Mouse (Mus musculus) intestine, embryonic 16.5 days (tissue): ENCODE measurements around the gene Socs5. TPM values are rescaled to one million over a fixed set of nuclear protein-coding genes. Genes with fewer than 3 reads are reported as not detected.
A peak's percentile ranks its signal among the peaks of the same experiment; 100 is the strongest.

Experiments used
- ATAC-seq: fragments of 200-750 bp; cut with Nextera tagmentation; 2 replicates; pipeline ENCODE4 v1.8.0; 2017; ENCODE audit warnings: moderate TSS enrichment, moderate library complexity
- H3K27ac ChIP-seq: fragments of 300-500 bp; sonication (generic); 2 replicates; pipeline ENCODE4 v1.5.1; 2014; ENCODE audit warnings: mild to moderate bottlenecking, low read length
- H3K27me3 ChIP-seq: fragments of 300-500 bp; sonication (generic); replicated peaks from 2 replicates; pipeline ENCODE4 v1.6.1; 2014; ENCODE audit warnings: low read length, control low read depth, mixed read lengths; ENCODE audit not compliant: control insufficient read depth, insufficient read depth
- H3K36me3 ChIP-seq: fragments of 300-500 bp; sonication (generic); 2 replicates; pipeline ENCODE4 v1.6.1; 2014; ENCODE audit warnings: low read length, control low read depth; ENCODE audit not compliant: control insufficient read depth, insufficient read depth
- H3K4me1 ChIP-seq: fragments of 300-500 bp; sonication (generic); 2 replicates; pipeline ENCODE4 v1.6.1; 2014; ENCODE audit warnings: low read length, control low read depth, mixed read lengths; ENCODE audit not compliant: control insufficient read depth, insufficient read depth
- H3K4me2 ChIP-seq: fragments of 300-500 bp; sonication (generic); 2 replicates; pipeline ENCODE4 v1.6.1; 2014; ENCODE audit warnings: low read depth, low read length, control low read depth
- H3K4me3 ChIP-seq: fragments of 300-500 bp; sonication (generic); 2 replicates; pipeline ENCODE4 v1.5.1; 2014; ENCODE audit warnings: mild to moderate bottlenecking, low read length
- H3K9ac ChIP-seq: fragments of 300-500 bp; sonication (generic); 2 replicates; pipeline ENCODE4 v1.6.1; 2014; ENCODE audit warnings: low read depth, low read length
- H3K9me3 ChIP-seq: fragments of 300-500 bp; sonication (generic); 2 replicates; pipeline ENCODE4 v1.6.1; 2016; ENCODE audit warnings: low read length, control low read depth; ENCODE audit not compliant: control insufficient read depth
- WGBS: fragments of 180-500 bp; shearing (Covaris S2); extraction: QIAGEN DNeasy Blood & Tissue Kit; methylation state at CpG from one replicate; pipeline ENCODE4 v1.1.7; 2014; 5-methylcytosine and 5-hydroxymethylcytosine counted together
- polyA plus RNA-seq: library from polyadenylated mRNA; unstranded; fragments of >200 nt; fragmentation: Nextera tagmentation; extraction: Ambion mirVana; gene quantifications from 2 replicates; pipeline ENCODE4 v1.2.1, GENCODE M21; 2015

Gene Socs5
- polyA plus RNA-seq, 1 experiment from 2014 or later, result 5.3 TPM

DNA sequence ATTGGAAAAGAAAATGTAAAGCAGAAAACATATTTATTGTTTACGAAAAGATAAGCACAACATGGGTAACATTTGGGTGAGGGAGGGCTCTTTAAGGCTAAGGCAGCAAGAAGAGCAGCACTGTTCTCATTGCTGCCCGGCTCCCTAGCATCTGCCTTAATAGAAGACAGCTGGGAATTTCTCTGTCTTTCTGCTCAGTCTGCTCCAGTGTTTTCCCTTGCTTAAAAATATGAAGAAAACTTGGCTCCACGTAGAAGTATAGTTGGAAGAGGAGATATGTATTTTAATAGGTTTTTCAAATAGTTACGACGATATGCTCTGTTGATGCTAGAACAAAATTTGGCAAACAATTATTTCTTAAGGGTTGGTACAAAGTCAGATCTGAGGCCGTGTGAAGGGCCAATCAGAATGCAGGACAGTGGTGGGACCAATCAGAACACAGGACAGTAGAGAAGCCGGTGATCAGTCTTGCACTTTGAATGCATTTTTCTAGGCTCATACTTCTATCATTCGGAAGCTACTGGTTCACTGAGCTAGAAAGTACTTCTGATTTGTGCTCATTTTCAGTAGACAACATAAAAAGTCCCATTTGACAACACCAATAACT, 39.0 kb downstream of the Socs5 start:
- no peaks in the 10 kb centered on the region for H3K4me1 ChIP-seq
- no peak overlapping the region for H3K4me3 ChIP-seq
- ATAC-seq, result no peak
- no peak overlapping the region for H3K9ac ChIP-seq
- WGBS, result 76% methylated on average over 8 of the region's 8 CpGs
- H3K27me3 ChIP-seq, result no peaks in the 10 kb centered on the region
- no peak overlapping the region for H3K4me2 ChIP-seq
- no peak overlapping the region for H3K27ac ChIP-seq
- no peaks in the 10 kb centered on the region for H3K36me3 ChIP-seq
- no peaks in the 10 kb centered on the region for H3K9me3 ChIP-seq

DNA sequence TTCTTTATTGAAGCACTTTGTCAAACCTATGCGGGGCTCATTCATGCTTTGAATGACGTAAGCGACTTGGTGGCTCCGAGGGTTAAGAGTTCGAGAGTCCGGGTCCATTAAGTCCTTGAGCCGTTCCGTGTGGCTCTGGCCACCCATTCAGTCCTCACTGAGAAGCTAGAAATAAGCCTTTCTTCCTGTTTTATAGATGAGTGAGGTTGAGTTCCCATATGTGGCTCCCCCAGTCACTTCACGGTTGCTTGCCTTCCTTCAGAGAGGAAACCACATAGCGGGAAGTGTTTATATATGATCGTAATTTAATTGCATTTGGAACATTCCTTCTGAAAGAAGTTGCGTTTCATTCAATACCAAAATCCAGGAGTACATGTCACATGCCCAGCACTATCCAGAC, 42.3 kb downstream of the Socs5 start:
- 80% methylated on average over 12 of the region's 12 CpGs for WGBS

GRCm38 (mm10) chr17:87152984-87153383, 45.5 kb downstream of the Socs5 start:
- no peak for ATAC-seq
- Histone ChIP-seq H3K4me1 (peaks cover 8% of the 10 kb centered on the region; the same call in 1 of the 2 replicates), H3K27ac (no peak overlapping the region), H3K4me2 (no peak overlapping the region), H3K9me3 (no peaks in the 10 kb centered on the region), H3K27me3 (no peaks in the 10 kb centered on the region), H3K4me3 (no peak overlapping the region), H3K36me3 (no peaks in the 10 kb centered on the region), H3K9ac (no peak overlapping the region)
- WGBS, result 38% methylated on average over 5 of the region's 5 CpGs

More for the DNA sequence above, 42.3 kb downstream of the Socs5 start:
- Histone ChIP-seq H3K27ac (no peak overlapping the region), H3K4me3 (no peak overlapping the region), H3K4me2 (no peak overlapping the region), H3K27me3 (no peaks in the 10 kb centered on the region), H3K9me3 (no peaks in the 10 kb centered on the region), H3K4me1 (no peaks in the 10 kb centered on the region), H3K36me3 (no peaks in the 10 kb centered on the region), H3K9ac (no peak overlapping the region)
- no peak for ATAC-seq

DNA sequence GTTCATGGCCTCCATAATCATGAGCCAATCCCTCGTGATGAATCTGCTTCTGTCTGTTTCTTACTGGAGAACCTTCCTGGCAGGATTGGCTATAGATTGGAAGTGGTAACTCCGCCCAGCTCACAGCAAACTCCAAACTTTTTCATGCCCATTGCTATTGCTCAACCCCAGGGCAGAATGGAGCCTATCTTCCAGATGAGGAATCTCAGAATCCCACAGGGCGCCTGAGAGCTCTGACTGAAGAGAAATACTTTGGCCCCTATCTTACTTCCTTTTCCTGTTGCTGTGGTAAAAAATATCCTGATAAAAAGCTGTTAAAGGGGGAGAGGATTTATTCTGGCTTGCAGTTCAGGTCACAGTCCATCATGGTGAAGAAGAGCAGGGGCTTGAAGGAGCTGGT, 48.2 kb downstream of the Socs5 start:
- Histone ChIP-seq H3K27me3 (no peaks in the 10 kb centered on the region), H3K9ac (no peak overlapping the region), H3K4me2 (no peak overlapping the region), H3K4me3 (no peak overlapping the region), H3K36me3 (no peaks in the 10 kb centered on the region), H3K9me3 (no peaks in the 10 kb centered on the region), H3K4me1 (peaks cover 8% of the 10 kb centered on the region; the same call in 1 of the 2 replicates), H3K27ac (no peak overlapping the region)
- 73% methylated on average over 3 of the region's 3 CpGs for WGBS
- ATAC-seq, result no peak

GRCm38 (mm10) chr17:87157739-87158138, 50.3 kb downstream of the Socs5 start:
- H3K9me3 ChIP-seq, result no peaks in the 10 kb centered on the region
- no peaks in the 10 kb centered on the region for H3K27me3 ChIP-seq
- no peak overlapping the region; the same call in 1 of the 2 replicates for H3K27ac ChIP-seq
- ATAC-seq, result peak; percentile 93
- peaks cover 8% of the 10 kb centered on the region; the same call in 1 of the 2 replicates for H3K4me1 ChIP-seq
- H3K36me3 ChIP-seq, result no peaks in the 10 kb centered on the region
- 60% methylated on average over 13 of the region's 13 CpGs for WGBS
- H3K4me2 ChIP-seq, result peak overlapping the region; percentile 32; the same call in 1 of the 2 replicates
- H3K4me3 ChIP-seq, result 0 out of 2 replicates have a peak overlapping the region, but pooled peaks have one; percentile 23
- no peak overlapping the region for H3K9ac ChIP-seq

GRCm38 (mm10) chr17:87158597-87158996, 51.1 kb downstream of the Socs5 start:
- Histone ChIP-seq H3K9ac (no peak overlapping the region), H3K36me3 (no peaks in the 10 kb centered on the region), H3K27ac (no peak overlapping the region), H3K9me3 (no peaks in the 10 kb centered on the region), H3K4me3 (no peak overlapping the region), H3K4me2 (no peak overlapping the region), H3K4me1 (peaks cover 8% of the 10 kb centered on the region; the same call in 1 of the 2 replicates), H3K27me3 (no peaks in the 10 kb centered on the region)
- ATAC-seq, result no peak
- WGBS, result 79% methylated on average over 14 of the region's 14 CpGs

DNA sequence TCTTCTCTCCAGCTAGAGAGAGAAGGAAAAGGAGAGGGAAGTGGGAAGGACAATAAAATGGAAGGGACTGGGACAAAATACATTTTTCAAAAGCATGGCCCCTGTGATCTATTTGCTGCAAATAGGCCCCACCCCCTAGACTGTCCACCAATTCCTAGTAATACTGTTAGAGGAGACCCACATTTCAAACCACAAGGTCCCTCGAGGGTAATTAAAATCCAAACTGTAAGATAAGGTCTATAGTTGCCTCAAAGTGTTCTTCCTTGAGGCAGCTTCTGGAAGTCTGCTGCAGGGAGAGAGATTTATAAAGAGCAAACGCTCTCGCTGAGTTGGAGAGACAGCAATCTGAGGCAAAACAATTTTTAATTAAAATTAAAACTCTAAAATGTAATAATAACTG, 52.8 kb downstream of the Socs5 start:
- H3K4me3 ChIP-seq, result no peak overlapping the region
- H3K9me3 ChIP-seq, result no peaks in the 10 kb centered on the region
- 83% methylated on average over 3 of the region's 3 CpGs for WGBS
- no peaks in the 10 kb centered on the region for H3K36me3 ChIP-seq
- peaks cover 8% of the 10 kb centered on the region; the same call in 1 of the 2 replicates for H3K4me1 ChIP-seq
- no peak overlapping the region for H3K4me2 ChIP-seq
- no peak overlapping the region for H3K9ac ChIP-seq
- H3K27ac ChIP-seq, result no peak overlapping the region
- H3K27me3 ChIP-seq, result no peaks in the 10 kb centered on the region
- ATAC-seq, result no peak

GRCm38 (mm10) chr17:87164312-87164922, 56.9 kb downstream of the Socs5 start:
- Histone ChIP-seq H3K4me1 (no peaks in the 10 kb centered on the region), H3K4me2 (no peak overlapping the region), H3K27ac (no peak overlapping the region), H3K4me3 (no peak overlapping the region), H3K27me3 (no peaks in the 10 kb centered on the region), H3K9ac (no peak overlapping the region), H3K9me3 (no peaks in the 10 kb centered on the region), H3K36me3 (no peaks in the 10 kb centered on the region)
- 68% methylated on average over 7 of the region's 7 CpGs for WGBS
- ATAC-seq, result no peak

DNA sequence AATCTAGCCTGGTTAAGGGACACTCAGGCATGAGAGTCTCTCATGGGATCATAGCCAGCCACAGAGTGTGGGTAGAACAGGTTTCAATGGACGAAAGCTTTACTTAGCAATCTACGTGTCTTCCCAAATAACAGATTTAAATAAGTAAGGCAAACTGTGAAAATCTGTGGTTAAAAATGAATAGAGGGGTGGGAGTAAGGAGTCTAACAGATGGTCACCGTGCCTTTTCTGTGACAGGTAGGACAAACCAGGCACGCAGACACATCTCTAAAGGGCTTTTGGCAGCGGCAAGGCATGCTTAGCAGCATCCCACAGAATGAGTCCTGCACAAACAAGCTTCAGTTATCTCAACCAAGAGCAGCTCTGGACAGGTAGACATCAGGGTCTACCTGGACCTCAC, 59.9 kb downstream of the Socs5 start:
- ATAC-seq, result no peak
- Histone ChIP-seq H3K36me3 (no peaks in the 10 kb centered on the region), H3K4me1 (no peaks in the 10 kb centered on the region), H3K27me3 (no peaks in the 10 kb centered on the region), H3K9ac (no peak overlapping the region), H3K4me3 (no peak overlapping the region), H3K9me3 (no peaks in the 10 kb centered on the region), H3K27ac (no peak overlapping the region), H3K4me2 (no peak overlapping the region)
- 89% methylated on average over 5 of the region's 5 CpGs for WGBS
